Mouse (Mus musculus): ENCODE data around the gene Dcaf4. TPM values are rescaled to one million over a fixed set of nuclear protein-coding genes. Genes with fewer than 3 reads are reported as not detected.

Gene Dcaf4
- total and polyA plus RNA-seq, 2 experiments from 2014 or later = 19.7 to 33.4 TPM

DNA sequence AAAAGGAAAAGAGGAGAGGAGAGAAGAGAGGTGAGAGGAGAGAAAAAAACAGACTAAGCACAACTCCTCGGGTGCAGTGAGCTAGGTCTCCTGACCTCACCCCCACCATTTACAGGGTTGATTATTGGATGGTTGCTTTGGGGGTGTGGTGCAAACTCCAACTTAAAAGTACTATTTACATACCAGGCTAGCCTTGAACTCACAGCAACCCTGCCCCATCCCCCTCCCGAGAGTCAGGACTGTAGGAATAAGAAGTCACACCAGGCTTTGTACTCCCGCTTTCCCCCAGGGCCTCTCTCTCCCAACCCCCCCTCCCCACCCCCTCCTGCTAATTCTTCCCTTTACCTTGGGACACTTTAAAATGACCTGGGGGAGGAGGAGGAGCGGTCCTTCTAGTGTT, 23.9 kb upstream of the Dcaf4 start:
- no peak for ATAC-seq (ENCODE audit: insufficient read depth, low read depth)
- no peak for DNase-seq (ENCODE audit: low spot score)
- no peaks in the 10 kb centered on the region for H3K4me1 ChIP-seq (ENCODE audit: control insufficient read depth, insufficient read depth)
- H3K36me3 ChIP-seq (replicated peaks; ENCODE audit: control insufficient read depth, insufficient read depth, low read length) = no peaks in the 10 kb centered on the region
- H3K27ac ChIP-seq (ENCODE audit: low read depth) = no peak overlapping the region
- no peaks in the 10 kb centered on the region for H3K27me3 ChIP-seq (ENCODE audit: control insufficient read depth, insufficient read depth, low read length)
- 82% methylated on average over 4 of the region's 4 CpGs for WGBS
- TF ChIP-seq CTCF (IDR thresholded peaks at IDR 0.05; ENCODE audit: low read depth) = no peak
- TF ChIP-seq EP300 (IDR thresholded peaks at IDR 0.05; ENCODE audit: low read depth) = no peak
- peaks cover 3% of the 10 kb centered on the region for H3K9me3 ChIP-seq (replicated peaks; ENCODE audit: control insufficient read depth, low read length)
- H3K9ac ChIP-seq (replicated peaks; ENCODE audit: low read depth, low read length) = no peak overlapping the region
- no peak overlapping the region for H3K4me2 ChIP-seq (ENCODE audit: low read depth, low read length)
- H3K4me3 ChIP-seq (ENCODE audit: low read depth, low read length) = no peak overlapping the region

- H3K4me3 ChIP-seq (ENCODE audit: low read depth, low read length) = no peak overlapping the region
- H3K4me1 ChIP-seq (ENCODE audit: control insufficient read depth, insufficient read depth) = no peaks in the 10 kb centered on the region
- H3K27me3 ChIP-seq (ENCODE audit: control insufficient read depth, insufficient read depth, low read length) = no peaks in the 10 kb centered on the region
- WGBS = 85% methylated on average over 6 of the region's 6 CpGs
- ATAC-seq (ENCODE audit: insufficient read depth, low read depth) (no peak), DNase-seq (ENCODE audit: low spot score) (no peak)
- H3K27ac ChIP-seq (ENCODE audit: low read depth) = no peak overlapping the region
- no peaks in the 10 kb centered on the region for H3K36me3 ChIP-seq (replicated peaks; ENCODE audit: control insufficient read depth, insufficient read depth, low read length)
- TF ChIP-seq EP300 (IDR thresholded peaks at IDR 0.05; ENCODE audit: low read depth) = no peak
- no peak for TF ChIP-seq CTCF (IDR thresholded peaks at IDR 0.05; ENCODE audit: low read depth)
- no peak overlapping the region for H3K4me2 ChIP-seq (ENCODE audit: low read depth, low read length)
- no peaks in the 10 kb centered on the region for H3K9me3 ChIP-seq (replicated peaks; ENCODE audit: control insufficient read depth, low read length)
- no peak overlapping the region for H3K9ac ChIP-seq (replicated peaks; ENCODE audit: low read depth, low read length)
Measured at GRCm38 (mm10) chr12:83496736-83497135, 23.5 kb upstream of the Dcaf4 start.

GRCm38 (mm10) chr12:83497959-83498358, 22.3 kb upstream of the Dcaf4 start:
- Histone ChIP-seq H3K4me1 (ENCODE audit: control insufficient read depth, insufficient read depth) (no peaks in the 10 kb centered on the region), H3K27ac (ENCODE audit: low read depth) (no peak overlapping the region), H3K36me3 (replicated peaks; ENCODE audit: control insufficient read depth, insufficient read depth, low read length) (no peaks in the 10 kb centered on the region), H3K9ac (replicated peaks; ENCODE audit: low read depth, low read length) (no peak overlapping the region), H3K9me3 (replicated peaks; ENCODE audit: control insufficient read depth, low read length) (no peaks in the 10 kb centered on the region), H3K4me2 (ENCODE audit: low read depth, low read length) (no peak overlapping the region), H3K27me3 (ENCODE audit: control insufficient read depth, insufficient read depth, low read length) (no peaks in the 10 kb centered on the region), H3K4me3 (ENCODE audit: low read depth, low read length) (no peak overlapping the region)
- WGBS = 79% methylated on average over 3 of the region's 3 CpGs
- ATAC-seq (ENCODE audit: insufficient read depth, low read depth) = no peak
- no peak for DNase-seq (ENCODE audit: low spot score)
- no peak for TF ChIP-seq EP300 (IDR thresholded peaks at IDR 0.05; ENCODE audit: low read depth)
- no peak for TF ChIP-seq CTCF (IDR thresholded peaks at IDR 0.05; ENCODE audit: low read depth)

- Histone ChIP-seq H3K27me3 (ENCODE audit: control insufficient read depth, insufficient read depth, low read length) (no peaks in the 10 kb centered on the region), H3K4me2 (ENCODE audit: low read depth, low read length) (no peak overlapping the region), H3K9me3 (replicated peaks; ENCODE audit: control insufficient read depth, low read length) (no peaks in the 10 kb centered on the region), H3K4me1 (ENCODE audit: control insufficient read depth, insufficient read depth) (no peaks in the 10 kb centered on the region), H3K9ac (replicated peaks; ENCODE audit: low read depth, low read length) (no peak overlapping the region), H3K27ac (ENCODE audit: low read depth) (no peak overlapping the region), H3K36me3 (replicated peaks; ENCODE audit: control insufficient read depth, insufficient read depth, low read length) (no peaks in the 10 kb centered on the region), H3K4me3 (ENCODE audit: low read depth, low read length) (no peak overlapping the region)
- TF ChIP-seq EP300 (IDR thresholded peaks at IDR 0.05; ENCODE audit: low read depth) (no peak), CTCF (IDR thresholded peaks at IDR 0.05; ENCODE audit: low read depth) (no peak)
- DNase-seq (ENCODE audit: low spot score) (no peak), ATAC-seq (ENCODE audit: insufficient read depth, low read depth) (no peak)
- WGBS = 79% methylated on average over 5 of the region's 5 CpGs
Measured at GRCm38 (mm10) chr12:83499256-83499655, 21.0 kb upstream of the Dcaf4 start.

- WGBS = 6% methylated on average over 9 of the region's 9 CpGs
- Histone ChIP-seq H3K9ac (replicated peaks; ENCODE audit: low read depth, low read length) (no peak overlapping the region), H3K36me3 (replicated peaks; ENCODE audit: control insufficient read depth, insufficient read depth, low read length) (no peaks in the 10 kb centered on the region), H3K27ac (ENCODE audit: low read depth) (no peak overlapping the region), H3K9me3 (replicated peaks; ENCODE audit: control insufficient read depth, low read length) (no peaks in the 10 kb centered on the region), H3K4me3 (ENCODE audit: low read depth, low read length) (no peak overlapping the region), H3K27me3 (ENCODE audit: control insufficient read depth, insufficient read depth, low read length) (no peaks in the 10 kb centered on the region), H3K4me1 (ENCODE audit: control insufficient read depth, insufficient read depth) (no peaks in the 10 kb centered on the region), H3K4me2 (ENCODE audit: low read depth, low read length) (no peak overlapping the region)
- DNase-seq (ENCODE audit: low spot score) = peak; percentile 78
- TF ChIP-seq CTCF (IDR thresholded peaks at IDR 0.05; ENCODE audit: low read depth) = peak; percentile 89
- TF ChIP-seq EP300 (IDR thresholded peaks at IDR 0.05; ENCODE audit: low read depth) = no peak
- ATAC-seq (ENCODE audit: insufficient read depth, low read depth) = 0 out of 2 replicates have a peak, but pooled peaks have one; percentile 27
Measured at GRCm38 (mm10) chr12:83502190-83502589, 18.1 kb upstream of the Dcaf4 start.

- no peak for DNase-seq (ENCODE audit: low spot score)
- no peaks in the 10 kb centered on the region for H3K4me1 ChIP-seq (ENCODE audit: control insufficient read depth, insufficient read depth)
- 74% methylated on average over 10 of the region's 10 CpGs for WGBS
Measured at GRCm38 (mm10) chr12:83506543-83506942, 13.7 kb upstream of the Dcaf4 start.

More at GRCm38 (mm10) chr12:83506543-83506942, 13.7 kb upstream of the Dcaf4 start:
- TF ChIP-seq EP300 (IDR thresholded peaks at IDR 0.05; ENCODE audit: low read depth) (no peak), CTCF (IDR thresholded peaks at IDR 0.05; ENCODE audit: low read depth) (no peak)
- no peak overlapping the region for H3K4me3 ChIP-seq (ENCODE audit: low read depth, low read length)
- H3K27me3 ChIP-seq (ENCODE audit: control insufficient read depth, insufficient read depth, low read length) = no peaks in the 10 kb centered on the region
- H3K9me3 ChIP-seq (replicated peaks; ENCODE audit: control insufficient read depth, low read length) = no peaks in the 10 kb centered on the region
- H3K27ac ChIP-seq (ENCODE audit: low read depth) = no peak overlapping the region
- no peak for ATAC-seq (ENCODE audit: insufficient read depth, low read depth)
- H3K9ac ChIP-seq (replicated peaks; ENCODE audit: low read depth, low read length) = no peak overlapping the region
- H3K36me3 ChIP-seq (replicated peaks; ENCODE audit: control insufficient read depth, insufficient read depth, low read length) = no peaks in the 10 kb centered on the region
- H3K4me2 ChIP-seq (ENCODE audit: low read depth, low read length) = no peak overlapping the region

Measured in heart, postnatal 0 days (tissue).